Mouse (Mus musculus) heart, postnatal 36 days (tissue): ENCODE measurements around the gene Gm20458. TPM values are rescaled to one million over a fixed set of nuclear protein-coding genes. Genes with fewer than 3 reads are reported as not detected.

Source experiments
- DNase-seq, 2 experiments: peaks; one replicate each; pipeline ENCODE4 v3.0.0; 2021 to 2022
- intact Hi-C: fragments of 180-260 bp; cut with DNase I; formaldehyde crosslinking; loops from one replicate; pipeline ENCODE4 v1.15.1; 2025
- total RNA-seq, 2 experiments: library from RNA; stranded (reverse); gene quantifications; 2 replicates each; pipeline ENCODE4 v1.2.3; 2021

The Gm20458 gene
- total RNA-seq, 2 experiments from 2014 or later, result 7.6 to 7.7 TPM

DNA sequence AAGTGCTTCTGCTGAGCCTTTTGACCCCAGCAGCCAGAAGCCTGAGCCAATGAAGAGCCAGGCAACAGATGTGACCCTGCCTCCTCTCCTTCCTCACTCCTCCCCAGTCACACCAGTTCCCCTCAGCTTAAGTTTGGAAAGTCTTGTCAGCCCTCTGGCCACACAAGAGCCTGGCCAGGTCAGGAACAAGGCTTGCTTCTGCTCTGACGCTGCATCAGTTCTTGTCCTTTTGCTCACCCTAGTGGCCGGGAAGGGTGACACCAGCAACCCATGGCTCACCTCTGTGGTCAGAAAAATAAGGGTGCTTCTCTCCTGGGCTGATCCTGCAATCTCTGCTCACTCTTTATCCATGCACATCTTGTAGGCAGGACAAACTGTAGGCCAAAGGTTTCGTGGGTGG, 60.0 kb downstream of the Gm20458 start:
- peak; percentile 49 to 57 for DNase-seq
- intact Hi-C loops, result no loop called here

DNA sequence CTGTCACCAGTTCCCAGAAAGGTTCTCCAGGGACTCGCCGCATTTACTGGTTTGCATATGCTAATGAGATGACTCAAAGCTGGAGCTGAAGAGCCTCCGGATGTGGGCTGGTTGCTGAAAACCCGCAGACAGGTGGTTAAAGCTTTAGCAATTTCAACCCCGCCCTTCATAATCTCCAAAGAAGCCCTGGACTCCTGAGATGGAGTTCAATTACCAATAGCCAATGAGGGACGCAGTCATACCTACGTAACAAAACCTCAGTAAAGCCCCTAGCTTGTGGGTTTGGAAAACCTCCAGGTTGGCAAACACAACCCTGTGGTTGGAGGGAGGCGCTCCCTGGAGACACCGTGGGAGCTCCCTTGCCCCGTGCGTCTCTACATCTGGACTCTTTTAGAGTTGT, 61.1 kb downstream of the Gm20458 start:
- intact Hi-C loops, result no loop called here
- DNase-seq, result no peak

DNA sequence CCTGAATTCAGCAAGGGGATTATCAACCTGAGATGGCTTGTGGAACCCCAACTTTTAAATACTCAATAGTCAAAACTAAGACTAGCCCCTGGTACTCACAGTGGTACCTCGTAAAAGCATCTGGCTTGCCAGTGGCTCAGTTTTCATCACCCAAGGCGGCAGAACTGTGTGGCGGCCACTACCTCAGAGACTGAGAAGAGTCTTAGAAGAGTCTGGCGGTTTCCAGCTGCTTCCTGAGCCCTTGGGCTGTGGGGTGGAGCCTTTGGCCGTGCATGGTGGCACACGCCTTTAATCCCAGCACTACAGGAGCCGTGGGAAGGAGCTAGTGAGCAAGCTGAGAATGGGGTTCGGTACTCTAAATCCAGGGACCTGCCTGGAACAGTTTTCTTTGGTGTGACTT, 61.5 kb downstream of the Gm20458 start:
- intact Hi-C loops, result no loop called here
- no peak for DNase-seq

DNA sequence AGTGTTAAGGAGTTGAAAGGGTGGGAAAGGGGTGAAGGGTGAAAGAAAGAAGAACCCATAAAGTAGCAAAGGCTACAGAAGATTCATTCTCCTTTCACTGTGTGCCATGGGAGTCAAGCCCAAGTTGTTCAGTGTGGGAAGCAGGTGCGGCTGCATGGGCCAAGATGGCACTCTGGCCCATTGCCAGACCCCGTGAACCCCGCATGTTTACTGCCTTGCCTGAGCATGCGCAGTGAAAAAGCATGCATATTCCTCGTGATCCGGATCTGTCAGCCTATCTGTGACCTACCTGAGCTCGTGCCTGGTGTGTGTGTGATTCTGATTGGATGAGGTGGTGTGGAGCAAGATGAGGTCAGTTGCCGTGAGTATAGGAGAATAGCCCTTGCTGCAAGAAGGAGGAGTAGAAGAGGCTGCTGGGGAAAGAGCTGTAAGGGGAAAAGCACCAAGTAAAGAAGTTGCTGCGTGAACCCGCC, 62.6 kb downstream of the Gm20458 start:
- intact Hi-C loops, result no loop called here
- no peak for DNase-seq

DNA sequence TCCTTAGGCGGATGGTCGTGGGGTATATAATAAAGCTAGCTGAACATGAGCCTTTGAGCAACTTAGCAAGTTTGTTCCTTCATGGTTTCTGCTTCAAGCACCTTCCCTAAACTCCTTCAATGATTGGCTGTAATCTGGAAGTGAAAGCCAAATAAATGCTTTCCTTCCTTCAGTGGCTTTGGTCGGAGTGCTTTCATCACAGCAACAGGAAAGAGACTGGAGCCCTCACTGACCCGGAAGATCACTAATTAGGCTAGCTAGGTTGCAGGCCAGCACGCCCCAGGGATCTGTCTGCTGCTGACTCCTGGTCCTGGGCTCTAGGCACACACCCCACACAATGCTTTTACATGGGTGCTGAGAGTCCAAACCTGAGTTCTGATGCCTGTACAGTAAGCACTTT, 67.8 kb downstream of the Gm20458 start:
- intact Hi-C loops, result no loop called here

DNA sequence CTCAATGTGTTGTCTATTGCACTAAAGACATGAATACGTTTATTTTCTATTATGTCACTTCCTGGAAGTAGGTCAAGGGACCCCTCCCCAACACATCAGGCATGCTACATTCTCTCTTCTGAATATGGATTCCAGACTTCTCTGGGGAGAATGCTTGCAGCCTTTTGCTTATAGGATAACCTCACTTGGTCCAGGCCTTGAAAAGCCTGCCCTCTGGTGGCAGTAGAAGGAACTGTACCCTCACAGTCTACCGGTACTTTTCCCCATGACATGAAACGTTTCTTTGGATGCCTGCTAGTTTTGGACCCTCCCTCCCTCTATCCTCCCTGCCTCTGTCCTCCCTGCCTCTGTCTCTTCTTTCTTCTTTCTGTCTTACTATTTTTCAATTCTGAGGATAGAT, 70.4 kb downstream of the Gm20458 start:
- intact Hi-C loops, result loop anchor here (1.0 to 2.0 kb wide), 2 partner anchors 32 to 114 kb away; no protein-coding TSS in a partner anchor
- peak; percentile 72 to 80 for DNase-seq

More for the DNA sequence above, 67.8 kb downstream of the Gm20458 start:
- DNase-seq, result no peak

DNA sequence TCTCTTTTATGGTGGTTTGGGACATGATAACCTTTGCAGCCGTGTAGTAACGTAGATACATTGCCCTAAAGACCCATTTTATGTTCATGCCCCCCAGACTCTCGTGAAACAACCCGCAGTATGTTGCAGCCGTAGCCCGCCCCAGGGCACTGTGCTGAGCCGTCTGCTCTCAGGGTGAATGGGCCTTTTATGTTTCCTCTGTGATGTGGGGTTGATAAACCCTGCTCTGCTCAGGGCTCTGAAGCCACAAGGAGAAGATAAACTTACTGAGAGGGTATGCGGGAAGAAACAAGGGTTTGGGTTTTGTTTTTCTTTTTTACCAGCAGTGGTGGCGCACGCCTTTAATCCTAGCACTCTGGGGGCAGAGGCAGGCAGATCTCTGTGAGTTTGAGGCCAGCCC, 73.5 kb downstream of the Gm20458 start:
- no peak for DNase-seq
- intact Hi-C loops, result no loop called here

DNA sequence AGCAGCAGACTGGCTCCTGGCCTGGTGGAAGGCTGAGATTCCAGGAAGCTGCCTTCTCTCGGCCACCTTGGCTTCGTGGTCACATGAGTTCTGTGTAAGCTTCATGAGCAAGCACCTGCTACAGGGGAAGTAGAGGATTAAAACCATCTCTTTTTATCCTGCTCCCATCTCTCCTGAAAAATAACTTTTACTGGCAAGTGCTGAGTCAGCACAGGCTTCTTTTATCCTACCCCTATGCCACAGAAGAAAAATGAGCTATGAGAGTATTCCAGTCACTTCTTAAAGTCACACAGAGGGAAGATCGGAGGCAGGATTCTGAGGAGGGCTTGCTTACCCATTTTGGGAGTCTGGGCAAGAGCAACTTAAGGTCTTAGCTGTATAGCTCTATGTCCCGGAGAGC, 76.2 kb downstream of the Gm20458 start:
- DNase-seq, result no peak
- intact Hi-C loops, result no loop called here

Other genes with a start within 250 kb of the Gm20458 start
- gene Wfdc15b, start 239.3 kb upstream of the Gm20458 start, total RNA-seq, result not detected
- not detected for gene Svs2, start 222.5 kb upstream of the Gm20458 start, total RNA-seq
- not detected for gene Svs3b, start 204.3 kb upstream of the Gm20458 start, total RNA-seq
- not detected for gene Svs4, start 182.5 kb upstream of the Gm20458 start, total RNA-seq
- not detected for gene Svs3a, start 171.7 kb upstream of the Gm20458 start, total RNA-seq
- not detected for gene Svs6, start 144.2 kb upstream of the Gm20458 start, total RNA-seq
- not detected for gene Svs5, start 128.2 kb upstream of the Gm20458 start, total RNA-seq
- 10 to 100 TPM in 1 of 2 experiments, 1 to 10 TPM in 1; 8.0 to 11.0 TPM for gene Slpi, start 71.9 kb upstream of the Gm20458 start, total RNA-seq
- not detected for gene Rbpjl, start 57.8 kb upstream of the Gm20458 start, total RNA-seq
- gene Matn4, start 55.8 kb upstream of the Gm20458 start, total RNA-seq, result under 1 TPM; 0.51 to 0.75 TPM
- gene Sdc4, start 17.1 kb upstream of the Gm20458 start, total RNA-seq, result 10 to 100 TPM; 20.6 to 20.7 TPM
- gene Sys1, start 4.0 kb upstream of the Gm20458 start, total RNA-seq, result 10 to 100 TPM; 23.0 to 24.6 TPM
- gene Trp53tg5, start 12.8 kb downstream of the Gm20458 start, total RNA-seq, result not detected
- gene Dbndd2, start 25.1 kb downstream of the Gm20458 start, total RNA-seq, result 10 to 100 TPM; 14.3 to 15.8 TPM
- gene Pigt, start 36.6 kb downstream of the Gm20458 start, total RNA-seq, result 10 to 100 TPM; 34.2 to 35.6 TPM
- 1 to 10 TPM; 1.0 to 1.2 TPM for gene Wfdc2, start 101.4 kb downstream of the Gm20458 start, total RNA-seq
- gene Spint3, start 112.5 kb downstream of the Gm20458 start, total RNA-seq, result not detected
- under 1 TPM in 1 of 2 experiments, not detected in 1; 0.53 TPM for gene Wfdc6a, start 124.5 kb downstream of the Gm20458 start, total RNA-seq
- not detected for gene Eppin, start 132.6 kb downstream of the Gm20458 start, total RNA-seq
- not detected for gene Wfdc6b, start 152.6 kb downstream of the Gm20458 start, total RNA-seq
- not detected for gene Wfdc8, start 152.7 kb downstream of the Gm20458 start, total RNA-seq
- gene Wfdc16, start 177.8 kb downstream of the Gm20458 start, total RNA-seq, result not detected
- not detected for gene Wfdc10, start 195.1 kb downstream of the Gm20458 start, total RNA-seq
- not detected for gene Wfdc9, start 195.6 kb downstream of the Gm20458 start, total RNA-seq
- gene Wfdc11, start 213.1 kb downstream of the Gm20458 start, total RNA-seq, result not detected
- not detected for gene Wfdc13, start 224.1 kb downstream of the Gm20458 start, total RNA-seq
- gene Spint4, start 237.5 kb downstream of the Gm20458 start, total RNA-seq, result not detected